16 mouse cellular contexts compared by ENCODE assay signal in genomic region chr1:168243068-168243467, GRCm38 (mm10).
A peak's percentile ranks its signal among the peaks of the same experiment; 100 is the strongest.
DNase-seq lines count a peak whose midpoint lies in the region; ATAC-seq and TF ChIP-seq lines count a peak whose summit lies in the region.
"Had no signal": no experiment of that assay in that cellular context is flagged by ENCODE, and none has a peak within 500 bp of the region (broad histone marks: within the 10 kb centered on the region; RNA-seq: fewer than 3 reads in every experiment).

No protein-coding gene starts in this region.

- H3K27ac ChIP-seq in embryonic facial prominence, embryonic 12.5 days, result peak overlapping the region; percentile 57; the same call in 1 of the 2 replicates
- H3K27ac ChIP-seq in embryonic facial prominence, embryonic 10.5 days (replicated peaks), result no peak overlapping the region; the same call in 1 of the 2 replicates
- no peak overlapping the region for H3K27ac ChIP-seq in liver, adult 2 months (replicated peaks; ENCODE audit: insufficient read depth, low read depth, low read length)
- no peak overlapping the region for H3K27ac ChIP-seq in liver, embryonic 12.5 days
- H3K27ac ChIP-seq in embryonic facial prominence, embryonic 13.5 days, result 0 out of 2 replicates have a peak overlapping the region, but pooled peaks have one; percentile 5
- H3K27ac ChIP-seq in forebrain, embryonic 14.5 days (ENCODE audit: low read depth, low read length), result peak overlapping the region; percentile 53; the same call in 1 of the 2 replicates
- H3K27ac ChIP-seq: hindbrain, embryonic 10.5 days; liver, embryonic 13.5 days had no signal

- no peak overlapping the region for H3K4me3 ChIP-seq in embryonic facial prominence, embryonic 12.5 days
- no peak overlapping the region for H3K4me3 ChIP-seq in embryonic facial prominence, embryonic 10.5 days
- no peak overlapping the region for H3K4me3 ChIP-seq in liver, adult 2 months (ENCODE audit: insufficient read depth, low read depth, low read length)
- H3K4me3 ChIP-seq in liver, embryonic 12.5 days, result no peak overlapping the region
- H3K4me3 ChIP-seq in embryonic facial prominence, embryonic 13.5 days, result no peak overlapping the region
- H3K4me3 ChIP-seq in forebrain, embryonic 14.5 days (ENCODE audit: low read depth, low read length), result no peak overlapping the region
- H3K4me3 ChIP-seq: hindbrain, embryonic 10.5 days; liver, embryonic 13.5 days; myocyte had no signal

- 79% methylated on average over 7 of the region's 7 CpGs for WGBS in embryonic facial prominence, embryonic 12.5 days
- 85% methylated on average over 7 of the region's 7 CpGs for WGBS in embryonic facial prominence, embryonic 10.5 days
- 45% methylated on average over 7 of the region's 7 CpGs for WGBS in liver, adult 2 months
- WGBS in liver, embryonic 12.5 days (ENCODE audit: insufficient replicate concordance), result 77% methylated on average over 7 of the region's 7 CpGs
- WGBS in embryonic facial prominence, embryonic 13.5 days, result 79% methylated on average over 7 of the region's 7 CpGs
- 64% methylated on average over 7 of the region's 7 CpGs for WGBS in forebrain, embryonic 14.5 days

- H3K9me3 ChIP-seq in embryonic facial prominence, embryonic 12.5 days, result no peaks in the 10 kb centered on the region
- no peaks in the 10 kb centered on the region for H3K9me3 ChIP-seq in embryonic facial prominence, embryonic 10.5 days
- H3K9me3 ChIP-seq in liver, embryonic 12.5 days (replicated peaks), result no peaks in the 10 kb centered on the region
- H3K9me3 ChIP-seq in embryonic facial prominence, embryonic 13.5 days, result no peaks in the 10 kb centered on the region
- H3K9me3 ChIP-seq in forebrain, embryonic 14.5 days (replicated peaks; ENCODE audit: control insufficient read depth, low read length), result no peaks in the 10 kb centered on the region
- H3K9me3 ChIP-seq: hindbrain, embryonic 10.5 days; liver, embryonic 13.5 days had no signal

- no peak for TF ChIP-seq CTCF in liver, adult 2 months (IDR thresholded peaks at IDR 0.05; ENCODE audit: low read depth, low read length)

- no peak for TF ChIP-seq POLR2A in liver, adult 2 months (IDR thresholded peaks at IDR 0.05; ENCODE audit: extremely low read depth, insufficient read depth, low read length)

- no peak overlapping the region for H3K9ac ChIP-seq in embryonic facial prominence, embryonic 12.5 days
- H3K9ac ChIP-seq in liver, adult 2 months (ENCODE audit: low read depth, low read length), result no peak overlapping the region
- no peak overlapping the region for H3K9ac ChIP-seq in liver, embryonic 12.5 days
- no peak overlapping the region for H3K9ac ChIP-seq in embryonic facial prominence, embryonic 13.5 days
- no peak overlapping the region for H3K9ac ChIP-seq in forebrain, embryonic 14.5 days (ENCODE audit: low read length)
- H3K9ac ChIP-seq: liver, embryonic 13.5 days had no signal

- no peak for DNase-seq in embryonic facial prominence, embryonic 10.5 days (ENCODE audit: low spot score)
- peak; percentile 93 for DNase-seq in liver, adult 2 months (ENCODE audit: extremely low read depth, low read depth, low spot score)
- no peak for DNase-seq in forebrain, embryonic 14.5 days (ENCODE audit: low spot score)
- DNase-seq: kidney, postnatal 10 days; liver, embryonic 13.5 days; right cerebral cortex, postnatal 14 days; thymus, postnatal 36 days had no signal

- ATAC-seq in embryonic facial prominence, embryonic 12.5 days (ENCODE audit: insufficient number of reproducible peaks, insufficient read depth, low FRiP score, low TSS enrichment), result no peak
- ATAC-seq in liver, embryonic 12.5 days, result no peak
- ATAC-seq in embryonic facial prominence, embryonic 13.5 days (ENCODE audit: insufficient number of reproducible peaks, insufficient read depth, low FRiP score, low TSS enrichment, low read depth), result no peak
- ATAC-seq in forebrain, embryonic 14.5 days, result no peak
- no peak for ATAC-seq in monocyte, adult 5-6 weeks (replicated peaks; ENCODE audit: insufficient number of reproducible peaks, low FRiP score, low TSS enrichment, poor library complexity, severe bottlenecking)
- ATAC-seq: CD4-positive, CD25-positive, alpha-beta regulatory T cell, adult 4 months; intestine, embryonic 16.5 days; lung, postnatal 0 days had no signal

- H3K36me3 ChIP-seq in embryonic facial prominence, embryonic 12.5 days, result no peaks in the 10 kb centered on the region
- no peaks in the 10 kb centered on the region for H3K36me3 ChIP-seq in embryonic facial prominence, embryonic 10.5 days (replicated peaks)
- no peaks in the 10 kb centered on the region for H3K36me3 ChIP-seq in liver, adult 2 months (ENCODE audit: control insufficient read depth, insufficient read depth, low read length)
- H3K36me3 ChIP-seq in liver, embryonic 12.5 days, result no peaks in the 10 kb centered on the region
- H3K36me3 ChIP-seq in embryonic facial prominence, embryonic 13.5 days, result no peaks in the 10 kb centered on the region
- H3K36me3 ChIP-seq in forebrain, embryonic 14.5 days (ENCODE audit: control insufficient read depth, insufficient read depth, low read length), result no peaks in the 10 kb centered on the region
- H3K36me3 ChIP-seq: hindbrain, embryonic 10.5 days; liver, embryonic 13.5 days had no signal

- peaks cover 79% of the 10 kb centered on the region for H3K4me1 ChIP-seq in embryonic facial prominence, embryonic 12.5 days
- H3K4me1 ChIP-seq in embryonic facial prominence, embryonic 10.5 days, result peaks cover 84% of the 10 kb centered on the region
- 0 out of 2 replicates have a peak, but pooled peaks cover 2% of the 10 kb centered on the region for H3K4me1 ChIP-seq in liver, adult 2 months (ENCODE audit: control insufficient read depth, insufficient read depth, low read length)
- peaks cover 5% of the 10 kb centered on the region; the same call in 1 of the 2 replicates for H3K4me1 ChIP-seq in liver, embryonic 12.5 days
- peaks cover 84% of the 10 kb centered on the region for H3K4me1 ChIP-seq in embryonic facial prominence, embryonic 13.5 days
- peaks cover 87% of the 10 kb centered on the region for H3K4me1 ChIP-seq in forebrain, embryonic 14.5 days (ENCODE audit: control insufficient read depth, insufficient read depth, low read length)
- H3K4me1 ChIP-seq: liver, embryonic 13.5 days had no signal

- no peaks in the 10 kb centered on the region for H3K27me3 ChIP-seq in embryonic facial prominence, embryonic 12.5 days
- H3K27me3 ChIP-seq in embryonic facial prominence, embryonic 10.5 days (replicated peaks; ENCODE audit: low read depth, poor library complexity, severe bottlenecking), result no peaks in the 10 kb centered on the region
- no peaks in the 10 kb centered on the region for H3K27me3 ChIP-seq in liver, adult 2 months (ENCODE audit: control insufficient read depth, insufficient read depth, low read length)
- H3K27me3 ChIP-seq in liver, embryonic 12.5 days (replicated peaks), result no peaks in the 10 kb centered on the region
- no peaks in the 10 kb centered on the region for H3K27me3 ChIP-seq in embryonic facial prominence, embryonic 13.5 days
- no peaks in the 10 kb centered on the region for H3K27me3 ChIP-seq in forebrain, embryonic 14.5 days (replicated peaks; ENCODE audit: control insufficient read depth, insufficient read depth, low read length)
- H3K27me3 ChIP-seq: liver, embryonic 13.5 days had no signal

- no peak overlapping the region for H3K4me2 ChIP-seq in embryonic facial prominence, embryonic 12.5 days (replicated peaks)
- H3K4me2 ChIP-seq in liver, embryonic 12.5 days, result no peak overlapping the region
- no peak overlapping the region for H3K4me2 ChIP-seq in embryonic facial prominence, embryonic 13.5 days
- no peak overlapping the region for H3K4me2 ChIP-seq in forebrain, embryonic 14.5 days (ENCODE audit: low read length)
- H3K4me2 ChIP-seq: liver, embryonic 13.5 days had no signal

- H3K79me2 ChIP-seq in liver, adult 2 months (ENCODE audit: control insufficient read depth, insufficient read depth, low read length), result no peaks in the 10 kb centered on the region

Comparison
In these comparisons a context has a peak if more than half of its experiments do, and no peak if none do; other contexts are left out.
1. H3K27ac ChIP-seq: peak in embryonic facial prominence, embryonic 12.5 days (single experiment), embryonic facial prominence, embryonic 13.5 days (single experiment) and forebrain, embryonic 14.5 days (single experiment); none in embryonic facial prominence, embryonic 10.5 days (single experiment), liver, adult 2 months (single experiment) and liver, embryonic 12.5 days (single experiment).